Mouse (Mus musculus) brown adipose tissue, adult 24 weeks (tissue): ENCODE results near the gene Steap2. TPM values are rescaled to one million over a fixed set of nuclear protein-coding genes. Genes with fewer than 3 reads are reported as not detected.
"Not testable (repeated sequence)": the region's sequence is repeated elsewhere in the genome, so short reads cannot be mapped to it uniquely, and the experiment has no call there.

ENCODE experiments used
- H3K27ac ChIP-seq: fragments of 200-500 bp; replicated peaks from 2 replicates; pipeline ENCODE4 v1.5.1; 2012; ENCODE audit warnings: low read depth, mild to moderate bottlenecking, low read length
- H3K4me1 ChIP-seq: fragments of 200-500 bp; 2 replicates; pipeline ENCODE4 v1.6.1; 2012; ENCODE audit warnings: low read length, mixed read lengths; ENCODE audit not compliant: control insufficient read depth, insufficient read depth, insufficient read length
- H3K4me3 ChIP-seq: fragments of 200-500 bp; 2 replicates; pipeline ENCODE4 v1.5.1; 2012; ENCODE audit warnings: low read depth, mild to moderate bottlenecking, low read length, moderate library complexity; ENCODE audit not compliant: insufficient read depth
- polyA plus RNA-seq: library from polyadenylated mRNA; stranded (reverse); fragments of >200 nt; gene quantifications from 2 replicates; pipeline ENCODE4 v1.2.4, GENCODE M21; 2012; ENCODE audit not compliant: missing spikeins, insufficient read depth, insufficient read length

Gene Steap2
- polyA plus RNA-seq, 1 experiment, result 0.12 TPM

- Histone ChIP-seq H3K27ac (no peak overlapping the region), H3K4me1 (no peaks in the 10 kb centered on the region), H3K4me3 (no peak overlapping the region)
Observed at GRCm38 (mm10) chr5:5688228-5688627, 6.2 kb downstream of the Steap2 start.

GRCm38 (mm10) chr5:5686973-5687372, 7.4 kb downstream of the Steap2 start:
- H3K4me1 ChIP-seq, result no peaks in the 10 kb centered on the region
- no peak overlapping the region for H3K27ac ChIP-seq
- H3K4me3 ChIP-seq, result no peak overlapping the region

GRCm38 (mm10) chr5:5684946-5685345, 9.4 kb downstream of the Steap2 start:
- H3K27ac ChIP-seq, H3K4me3 ChIP-seq, H3K4me1 ChIP-seq: not testable (repeated sequence)

- no peak overlapping the region for H3K4me3 ChIP-seq
- no peak overlapping the region for H3K27ac ChIP-seq
- no peaks in the 10 kb centered on the region for H3K4me1 ChIP-seq
Observed at GRCm38 (mm10) chr5:5683292-5683691, 11.1 kb downstream of the Steap2 start.

GRCm38 (mm10) chr5:5679459-5679858, 14.9 kb downstream of the Steap2 start:
- no peaks in the 10 kb centered on the region for H3K4me1 ChIP-seq
- H3K27ac ChIP-seq, result no peak overlapping the region
- H3K4me3 ChIP-seq, result no peak overlapping the region

- H3K4me3 ChIP-seq, result no peak overlapping the region
- no peaks in the 10 kb centered on the region for H3K4me1 ChIP-seq
- H3K27ac ChIP-seq, result no peak overlapping the region
Observed at GRCm38 (mm10) chr5:5676082-5676481, 18.3 kb downstream of the Steap2 start.

GRCm38 (mm10) chr5:5668920-5669319, 25.5 kb downstream of the Steap2 start:
- Histone ChIP-seq H3K27ac (no peak overlapping the region), H3K4me3 (no peak overlapping the region), H3K4me1 (no peaks in the 10 kb centered on the region)

- Histone ChIP-seq H3K4me3 (peak overlapping the region; percentile 66), H3K27ac (no peak overlapping the region), H3K4me1 (peaks cover 2% of the 10 kb centered on the region; the same call in 1 of the 2 replicates)
Observed at GRCm38 (mm10) chr5:5664371-5664926, 29.9 kb downstream of the Steap2 start.

GRCm38 (mm10) chr5:5663655-5664370, 30.6 kb downstream of the Steap2 start, which contains the start of gene Cfap69:
Gene Cfap69, minus strand, starts transcription at chr5:5664239.
- Histone ChIP-seq H3K27ac (no peak within 1 kb of the TSS), H3K4me1 (peaks cover 2% of the 10 kb centered on the region; the same call in 1 of the 2 replicates), H3K4me3 (peak within 1 kb of the TSS; percentile 66)

- Histone ChIP-seq H3K4me1 (peaks cover 2% of the 10 kb centered on the region; the same call in 1 of the 2 replicates), H3K4me3 (no peak overlapping the region), H3K27ac (no peak overlapping the region)
Observed at GRCm38 (mm10) chr5:5663057-5663456, 31.3 kb downstream of the Steap2 start.

- no peak overlapping the region for H3K27ac ChIP-seq
Observed at GRCm38 (mm10) chr5:5658680-5659079, 35.7 kb downstream of the Steap2 start.

GRCm38 (mm10) chr5:5657932-5658331, 36.4 kb downstream of the Steap2 start:
- Histone ChIP-seq H3K4me3 (no peak overlapping the region), H3K27ac (no peak overlapping the region), H3K4me1 (no peaks in the 10 kb centered on the region)

More at GRCm38 (mm10) chr5:5658680-5659079, 35.7 kb downstream of the Steap2 start:
- Histone ChIP-seq H3K4me1 (peaks cover under 1% of the 10 kb centered on the region; the same call in 1 of the 2 replicates), H3K4me3 (no peak overlapping the region)

- H3K4me3 ChIP-seq, result no peak overlapping the region
- H3K27ac ChIP-seq, result no peak overlapping the region
- no peaks in the 10 kb centered on the region for H3K4me1 ChIP-seq
Observed at GRCm38 (mm10) chr5:5648817-5649569, 45.4 kb downstream of the Steap2 start.

GRCm38 (mm10) chr5:5646173-5646572, 48.2 kb downstream of the Steap2 start:
- no peak overlapping the region for H3K27ac ChIP-seq

GRCm38 (mm10) chr5:5638496-5638895, 55.9 kb downstream of the Steap2 start:
- Histone ChIP-seq H3K4me3 (no peak overlapping the region), H3K4me1 (no peaks in the 10 kb centered on the region), H3K27ac (no peak overlapping the region)

More at GRCm38 (mm10) chr5:5646173-5646572, 48.2 kb downstream of the Steap2 start:
- Histone ChIP-seq H3K4me1 (no peaks in the 10 kb centered on the region), H3K4me3 (no peak overlapping the region)
